Mouse (Mus musculus) liver (tissue): ENCODE results near the gene Fbxw9.

ENCODE experiments used
- DNase-seq: peaks from one replicate; pipeline ENCODE4 v3.0.0-alpha.2; 2020; ENCODE audit warnings: mixed read lengths

Gene Fbxw9

GRCm38 (mm10) chr8:85086238-85086637, 26.4 kb downstream of the Fbxw9 start:
- no peak for DNase-seq

- DNase-seq: no peak
Observed at GRCm38 (mm10) chr8:85088771-85089170, 28.9 kb downstream of the Fbxw9 start.

- peak; percentile 1 for DNase-seq
Observed at GRCm38 (mm10) chr8:85090856-85091255, 31.0 kb downstream of the Fbxw9 start.

GRCm38 (mm10) chr8:85091526-85092090, 31.8 kb downstream of the Fbxw9 start:
- no peak for DNase-seq

GRCm38 (mm10) chr8:85095051-85095450, 35.2 kb downstream of the Fbxw9 start:
- no peak for DNase-seq

GRCm38 (mm10) chr8:85095566-85095965, 35.7 kb downstream of the Fbxw9 start:
- DNase-seq: no peak

- DNase-seq: no peak
Observed at GRCm38 (mm10) chr8:85096196-85096595, 36.3 kb downstream of the Fbxw9 start.

- no peak for DNase-seq
Observed at GRCm38 (mm10) chr8:85096850-85097249, 37.0 kb downstream of the Fbxw9 start.

GRCm38 (mm10) chr8:85100076-85100665, 40.3 kb downstream of the Fbxw9 start:
- DNase-seq: no peak

- DNase-seq: no peak
Observed at GRCm38 (mm10) chr8:85113241-85113640, 53.4 kb downstream of the Fbxw9 start.

GRCm38 (mm10) chr8:85115501-85115900, 55.6 kb downstream of the Fbxw9 start:
- DNase-seq: no peak
